Mouse (Mus musculus) liver, embryonic 16.5 days (tissue): ENCODE results near the gene Phldb2. TPM values are rescaled to one million over a fixed set of nuclear protein-coding genes. Genes with fewer than 3 reads are reported as not detected.
A peak's percentile ranks its signal among the peaks of the same experiment; 100 is the strongest.

Experiments used
- ATAC-seq: fragments of 200-750 bp; cut with Nextera tagmentation; 2 replicates; pipeline ENCODE4 v1.8.0; 2017; ENCODE audit warnings: low read depth, mild to moderate bottlenecking, moderate number of reproducible peaks, moderate library complexity
- H3K27ac ChIP-seq: fragments of 300-500 bp; sonication (generic); 2 replicates; pipeline ENCODE4 v1.5.1; 2014; ENCODE audit warnings: mild to moderate bottlenecking, low read length
- H3K27me3 ChIP-seq: fragments of 300-500 bp; sonication (generic); 2 replicates; pipeline ENCODE4 v1.6.1; 2014; ENCODE audit warnings: low read depth, low read length, mixed read lengths; ENCODE audit not compliant: control insufficient read depth, insufficient read depth
- H3K36me3 ChIP-seq: fragments of 300-500 bp; sonication (generic); 2 replicates; pipeline ENCODE4 v1.6.1; 2014; ENCODE audit warnings: mild to moderate bottlenecking; ENCODE audit not compliant: control insufficient read depth, insufficient read depth
- H3K4me1 ChIP-seq: fragments of 300-500 bp; sonication (generic); 2 replicates; pipeline ENCODE4 v1.6.1; 2014; ENCODE audit warnings: low read depth, low read length, mixed read lengths; ENCODE audit not compliant: control insufficient read depth
- H3K4me2 ChIP-seq: fragments of 300-500 bp; sonication (generic); 2 replicates; pipeline ENCODE4 v1.6.1; 2014; ENCODE audit warnings: low read depth, low read length, mixed read lengths
- H3K4me3 ChIP-seq: fragments of 300-500 bp; sonication (generic); 2 replicates; pipeline ENCODE4 v1.5.1; 2014; ENCODE audit warnings: low read depth, mild to moderate bottlenecking, low read length
- H3K9ac ChIP-seq: fragments of 300-500 bp; sonication (generic); 2 replicates; pipeline ENCODE4 v1.6.1; 2014; ENCODE audit warnings: low read depth, low read length
- H3K9me3 ChIP-seq: fragments of 300-500 bp; sonication (generic); replicated peaks from 2 replicates; pipeline ENCODE4 v1.6.1; 2016; ENCODE audit warnings: low read length; ENCODE audit not compliant: control insufficient read depth
- WGBS: fragments of 180-500 bp; shearing (Covaris S2); extraction: QIAGEN DNeasy Blood & Tissue Kit; methylation state at CpG from one replicate; pipeline ENCODE4 v1.1.7; 2014; ENCODE audit not compliant: insufficient replicate concordance; 5-methylcytosine and 5-hydroxymethylcytosine counted together
- polyA plus RNA-seq: library from polyadenylated mRNA; unstranded; fragments of >200 nt; fragmentation: Nextera tagmentation; extraction: Ambion mirVana; gene quantifications from 2 replicates; pipeline ENCODE4 v1.2.1, GENCODE M21; 2015

Gene Phldb2
- polyA plus RNA-seq, 1 experiment from 2014 or later, result 15.3 TPM

DNA sequence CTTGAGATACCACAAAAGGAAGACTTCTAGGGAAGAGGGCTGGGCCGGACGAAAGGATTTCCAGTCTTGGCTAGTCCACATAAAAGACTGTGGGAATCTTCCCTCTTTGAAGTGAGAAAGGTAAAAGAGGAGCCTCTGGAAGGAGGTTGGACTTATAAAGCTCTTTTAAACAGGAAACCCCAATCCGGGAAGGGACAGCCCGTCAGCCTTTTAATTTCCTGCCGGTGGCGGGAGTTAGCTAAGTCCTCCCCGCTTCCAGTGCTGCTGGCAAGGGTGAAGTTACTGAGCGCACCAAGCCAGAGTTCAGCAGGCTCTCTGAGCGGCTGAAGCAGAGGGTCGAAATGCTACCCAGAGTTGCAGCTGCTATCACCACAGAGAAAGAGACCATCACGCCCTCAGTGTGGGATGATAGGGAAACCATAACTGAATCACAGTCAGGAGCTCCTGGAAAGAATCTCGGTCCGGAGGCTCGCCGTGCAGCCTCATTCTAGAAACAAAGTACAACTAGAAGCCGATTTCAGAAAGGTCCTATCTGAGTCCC lies 110.0 kb downstream of the Phldb2 start:
- Histone ChIP-seq H3K9ac (peak overlapping the region; percentile 62), H3K4me3 (peak overlapping the region; percentile 55), H3K27me3 (peaks cover 20% of the 10 kb centered on the region), H3K36me3 (no peaks in the 10 kb centered on the region), H3K4me1 (peaks cover 2% of the 10 kb centered on the region; the same call in 1 of the 2 replicates), H3K9me3 (no peaks in the 10 kb centered on the region), H3K4me2 (peak overlapping the region; percentile 56), H3K27ac (peak overlapping the region; percentile 34; the same call in 1 of the 2 replicates)
- 2% methylated on average over 16 of the region's 16 CpGs for WGBS
- no peak; the same call in 1 of the 2 replicates for ATAC-seq

DNA sequence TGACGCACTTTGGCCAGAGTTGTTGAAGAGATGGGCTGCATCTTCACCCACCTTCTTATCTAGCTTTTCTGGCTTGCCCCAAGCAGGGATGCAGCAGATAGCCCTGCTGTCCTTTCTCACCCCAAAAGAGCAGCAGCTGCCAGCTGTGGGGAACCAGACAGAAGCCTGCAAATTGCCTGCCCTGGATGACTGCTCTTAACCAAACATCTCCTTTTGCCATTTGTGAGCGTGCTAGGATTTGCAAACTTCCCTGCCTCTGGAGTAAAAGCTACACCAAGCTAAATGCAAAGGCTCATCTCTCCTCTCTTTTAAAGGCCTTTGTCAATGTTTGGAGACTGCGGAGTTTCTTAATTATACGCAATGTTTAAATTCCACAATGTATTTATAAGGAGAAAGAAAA lies 111.0 kb downstream of the Phldb2 start:
- peaks cover 9% of the 10 kb centered on the region; the same call in 1 of the 2 replicates for H3K4me1 ChIP-seq
- H3K9ac ChIP-seq, result no peak overlapping the region
- no peak for ATAC-seq
- peak overlapping the region; percentile 6; the same call in 1 of the 2 replicates for H3K4me2 ChIP-seq
- H3K9me3 ChIP-seq, result no peaks in the 10 kb centered on the region
- no peak overlapping the region for H3K27ac ChIP-seq
- peaks cover 20% of the 10 kb centered on the region for H3K27me3 ChIP-seq
- H3K4me3 ChIP-seq, result no peak overlapping the region
- 55% methylated on average over 4 of the region's 4 CpGs for WGBS
- no peaks in the 10 kb centered on the region for H3K36me3 ChIP-seq

DNA sequence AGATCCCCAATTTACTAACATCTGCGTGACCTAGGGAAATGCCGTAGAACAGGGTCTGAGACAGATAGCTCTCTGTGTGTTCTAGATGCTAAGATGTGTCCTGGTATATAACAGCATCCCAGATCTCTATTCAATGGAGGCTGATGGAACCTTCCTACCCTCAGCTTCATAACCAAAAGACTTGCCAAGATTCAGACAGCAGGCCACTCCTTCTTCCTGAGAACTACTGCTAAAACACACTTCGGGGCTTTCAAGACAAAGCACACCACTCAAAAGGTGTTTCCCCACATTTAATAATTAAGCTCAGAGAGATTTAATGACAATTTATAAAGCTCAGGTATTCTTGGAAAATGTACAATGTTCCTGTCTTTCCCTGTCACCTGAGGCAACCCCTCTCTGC lies 111.6 kb downstream of the Phldb2 start:
- WGBS, result 63% methylated on average over 3 of the region's 3 CpGs
- Histone ChIP-seq H3K4me1 (peaks cover 9% of the 10 kb centered on the region; the same call in 1 of the 2 replicates), H3K36me3 (no peaks in the 10 kb centered on the region), H3K9ac (no peak overlapping the region), H3K4me2 (no peak overlapping the region), H3K27ac (no peak overlapping the region), H3K4me3 (no peak overlapping the region), H3K9me3 (no peaks in the 10 kb centered on the region), H3K27me3 (peaks cover 20% of the 10 kb centered on the region)
- no peak for ATAC-seq

DNA sequence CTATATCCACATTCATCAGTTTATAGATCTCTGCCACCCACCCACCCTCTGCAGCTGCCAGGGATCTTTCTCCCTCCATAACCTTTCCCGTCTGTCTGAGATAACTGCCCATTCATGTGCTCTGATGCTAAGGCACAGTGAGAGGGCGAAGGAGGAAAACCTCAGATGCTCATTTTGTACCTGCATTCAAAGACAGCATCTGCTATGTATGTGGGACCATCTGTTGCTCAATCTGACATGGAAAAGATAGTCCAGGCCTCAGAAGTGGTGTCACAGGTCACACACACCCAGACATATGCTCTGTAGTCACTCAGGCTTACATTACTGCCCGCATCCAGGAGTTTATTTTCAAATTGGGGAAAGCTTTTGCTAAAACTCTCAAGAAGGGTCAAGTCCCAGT lies 112.4 kb downstream of the Phldb2 start:
- Histone ChIP-seq H3K4me1 (peaks cover 9% of the 10 kb centered on the region; the same call in 1 of the 2 replicates), H3K9me3 (no peaks in the 10 kb centered on the region), H3K27ac (no peak overlapping the region), H3K9ac (no peak overlapping the region), H3K4me3 (no peak overlapping the region), H3K27me3 (peaks cover 20% of the 10 kb centered on the region), H3K4me2 (no peak overlapping the region), H3K36me3 (no peaks in the 10 kb centered on the region)
- ATAC-seq, result no peak
- 58% methylated on average over 3 of the region's 3 CpGs for WGBS

DNA sequence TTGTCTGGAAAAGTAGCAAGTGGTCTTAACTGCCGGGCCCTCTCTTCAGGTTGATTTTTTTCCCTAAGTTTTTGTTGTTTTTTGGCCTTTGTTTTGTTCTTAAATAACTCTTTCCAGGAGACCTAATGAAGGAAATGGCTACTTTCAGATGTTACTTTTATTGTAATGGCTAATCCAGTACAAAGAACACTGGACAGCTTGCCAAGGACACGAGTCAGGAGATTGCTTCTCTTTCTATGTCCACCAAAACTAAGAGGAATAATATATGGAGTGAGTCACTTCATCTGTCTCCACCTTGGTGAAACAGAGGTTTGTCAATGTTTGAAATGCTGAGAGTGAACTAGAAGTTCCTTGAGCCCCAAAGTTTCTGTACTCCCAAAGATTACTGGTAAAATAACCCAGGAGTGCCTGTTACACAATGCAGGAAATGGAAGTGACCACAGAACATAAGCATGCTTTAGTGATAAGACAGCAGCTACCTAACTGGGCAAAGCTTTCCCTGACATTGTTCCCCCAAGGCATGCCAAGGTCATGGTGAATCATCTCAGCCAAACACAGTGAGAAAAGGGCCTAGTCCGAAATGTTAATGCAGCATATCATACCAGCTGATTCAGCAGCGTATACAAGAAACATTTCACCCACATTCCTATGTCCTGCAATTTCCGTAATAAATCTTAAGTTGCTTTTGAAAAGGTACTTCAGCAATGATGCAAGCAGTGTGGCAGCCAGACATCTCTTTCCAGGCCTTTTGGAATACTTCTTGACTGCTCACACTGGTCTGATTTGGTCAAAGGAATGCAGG lies 115.7 kb downstream of the Phldb2 start:
- 24% methylated on average over 5 of the region's 5 CpGs for WGBS
- peak; percentile 64 for ATAC-seq
- no peak overlapping the region for H3K4me2 ChIP-seq
- peaks cover 6% of the 10 kb centered on the region; the same call in 1 of the 2 replicates for H3K4me1 ChIP-seq
- no peak overlapping the region for H3K4me3 ChIP-seq
- H3K27ac ChIP-seq, result 0 out of 2 replicates have a peak overlapping the region, but pooled peaks have one; percentile 15
- H3K27me3 ChIP-seq, result no peaks in the 10 kb centered on the region
- no peaks in the 10 kb centered on the region for H3K9me3 ChIP-seq
- no peaks in the 10 kb centered on the region for H3K36me3 ChIP-seq
- no peak overlapping the region for H3K9ac ChIP-seq

DNA sequence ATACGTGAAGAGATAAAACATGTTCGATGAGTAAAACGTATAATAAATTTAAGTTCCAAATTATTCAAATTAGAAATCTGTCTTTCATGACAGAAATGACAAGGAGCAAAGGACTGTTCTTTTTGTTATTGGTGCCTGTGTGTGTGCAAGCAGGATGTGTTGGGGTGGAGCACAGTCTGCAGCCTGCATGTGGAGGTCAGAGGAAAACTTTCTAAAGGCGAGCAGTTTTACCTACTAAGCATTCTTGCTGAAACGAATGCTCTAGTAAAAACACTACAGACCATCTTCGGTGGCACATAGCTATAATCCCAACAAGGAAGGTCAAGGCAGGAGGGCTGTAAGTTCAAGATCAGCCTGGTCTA lies 120.7 kb downstream of the Phldb2 start:
- 0 out of 2 replicates have a peak overlapping the region, but pooled peaks have one; percentile 23 for H3K4me2 ChIP-seq
- peak; percentile 37; the same call in 1 of the 2 replicates for ATAC-seq
- H3K27ac ChIP-seq, result no peak overlapping the region

DNA sequence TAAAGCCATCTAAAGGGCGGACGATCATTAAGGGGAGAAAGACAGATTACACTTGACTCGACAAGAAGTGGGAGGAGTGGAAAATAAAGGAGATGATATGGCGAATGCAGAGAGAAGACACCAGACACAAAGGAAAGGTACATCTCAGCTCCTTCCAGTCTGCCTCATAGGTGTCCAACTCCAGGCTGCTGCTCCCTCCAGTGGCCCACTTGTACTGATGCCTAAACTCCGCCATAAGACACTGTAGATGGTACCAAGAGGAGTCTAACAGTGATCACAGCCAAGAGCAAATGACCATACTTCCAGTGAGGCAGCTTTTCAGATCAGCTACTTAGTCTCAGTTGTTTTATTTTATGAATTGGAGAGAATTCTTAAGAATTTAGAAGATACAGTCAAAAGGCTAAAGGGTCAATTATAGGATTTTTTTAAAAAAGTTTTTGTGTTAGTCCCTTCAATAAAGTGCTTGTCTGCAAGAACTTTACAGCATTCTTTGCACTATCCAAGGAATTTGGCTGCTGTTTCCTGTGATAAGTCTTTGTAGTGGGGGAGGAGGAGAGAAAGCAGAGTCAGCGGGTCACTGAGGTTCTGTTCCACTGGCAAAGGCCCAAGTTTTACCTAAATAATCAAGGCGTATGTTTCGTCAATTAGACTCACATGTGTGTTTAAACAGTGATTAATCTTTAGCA lies 121.2 kb downstream of the Phldb2 start:
- Histone ChIP-seq H3K4me3 (no peak overlapping the region), H3K9me3 (no peaks in the 10 kb centered on the region), H3K4me1 (no peaks in the 10 kb centered on the region; the same call in 1 of the 2 replicates), H3K9ac (no peak overlapping the region), H3K27me3 (no peaks in the 10 kb centered on the region), H3K4me2 (peak overlapping the region; percentile 23), H3K36me3 (no peaks in the 10 kb centered on the region; the same call in 1 of the 2 replicates), H3K27ac (no peak overlapping the region)
- no peak for ATAC-seq
- WGBS, result 48% methylated on average over 8 of the region's 8 CpGs

More for the DNA sequence above, 120.7 kb downstream of the Phldb2 start:
- Histone ChIP-seq H3K9me3 (no peaks in the 10 kb centered on the region), H3K9ac (no peak overlapping the region), H3K4me1 (no peaks in the 10 kb centered on the region; the same call in 1 of the 2 replicates), H3K27me3 (no peaks in the 10 kb centered on the region), H3K4me3 (no peak overlapping the region), H3K36me3 (no peaks in the 10 kb centered on the region; the same call in 1 of the 2 replicates)
- 36% methylated on average over 6 of the region's 6 CpGs for WGBS

DNA sequence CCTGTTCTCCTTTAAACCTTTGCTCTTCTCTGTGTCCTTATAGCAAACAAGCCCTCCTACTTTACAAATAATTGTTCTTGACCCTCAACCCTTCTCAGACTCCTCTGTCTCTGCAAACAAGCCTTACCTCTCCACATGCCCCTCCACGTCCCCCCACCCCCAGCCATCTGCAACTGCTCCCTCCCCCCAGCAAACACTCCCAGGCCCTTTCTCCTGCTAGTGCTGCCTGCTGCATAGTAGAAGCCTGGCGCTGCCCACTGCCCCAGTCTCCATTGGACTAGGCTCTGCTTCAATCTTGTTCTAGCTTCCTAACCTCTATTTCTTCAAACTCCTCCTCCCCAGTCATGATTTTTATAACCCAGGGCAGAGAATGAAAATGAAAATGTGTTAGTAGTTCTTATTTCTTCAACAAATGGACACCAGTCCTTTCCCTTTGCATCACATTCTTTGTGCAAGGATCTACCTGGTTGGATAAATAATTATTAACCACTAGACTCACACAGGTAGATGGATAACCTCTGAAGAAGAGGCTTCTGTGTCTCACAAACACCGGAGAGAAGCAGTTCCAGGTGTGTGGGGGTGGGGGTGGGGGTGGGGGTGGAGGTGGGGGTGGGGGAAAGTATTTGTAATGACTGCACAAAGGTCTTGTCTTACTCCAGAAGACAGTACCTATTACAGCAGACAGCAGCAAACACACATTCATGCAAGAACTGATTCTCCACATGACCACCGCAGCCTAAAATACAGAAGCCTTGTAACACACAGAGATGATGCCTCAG lies 122.1 kb downstream of the Phldb2 start:
- ATAC-seq, result peak; percentile 37; the same call in 1 of the 2 replicates
- no peaks in the 10 kb centered on the region for H3K27me3 ChIP-seq
- peak overlapping the region; percentile 23 for H3K4me2 ChIP-seq
- H3K27ac ChIP-seq, result peak overlapping the region; percentile 17; the same call in 1 of the 2 replicates
- H3K36me3 ChIP-seq, result no peaks in the 10 kb centered on the region; the same call in 1 of the 2 replicates
- 46% methylated on average over 4 of the region's 4 CpGs for WGBS
- no peaks in the 10 kb centered on the region for H3K9me3 ChIP-seq
- H3K4me1 ChIP-seq, result no peaks in the 10 kb centered on the region
- no peak overlapping the region for H3K9ac ChIP-seq
- H3K4me3 ChIP-seq, result no peak overlapping the region
